Mouse (Mus musculus): Measurements from ENCODE around the gene Ahdc1.

Ahdc1 gene

GRCm38 (mm10) chr4:133055163-133055951 lies 44.3 kb downstream of the Ahdc1 start:
- no peak for DNase-seq (ENCODE audit: low read depth)

DNA sequence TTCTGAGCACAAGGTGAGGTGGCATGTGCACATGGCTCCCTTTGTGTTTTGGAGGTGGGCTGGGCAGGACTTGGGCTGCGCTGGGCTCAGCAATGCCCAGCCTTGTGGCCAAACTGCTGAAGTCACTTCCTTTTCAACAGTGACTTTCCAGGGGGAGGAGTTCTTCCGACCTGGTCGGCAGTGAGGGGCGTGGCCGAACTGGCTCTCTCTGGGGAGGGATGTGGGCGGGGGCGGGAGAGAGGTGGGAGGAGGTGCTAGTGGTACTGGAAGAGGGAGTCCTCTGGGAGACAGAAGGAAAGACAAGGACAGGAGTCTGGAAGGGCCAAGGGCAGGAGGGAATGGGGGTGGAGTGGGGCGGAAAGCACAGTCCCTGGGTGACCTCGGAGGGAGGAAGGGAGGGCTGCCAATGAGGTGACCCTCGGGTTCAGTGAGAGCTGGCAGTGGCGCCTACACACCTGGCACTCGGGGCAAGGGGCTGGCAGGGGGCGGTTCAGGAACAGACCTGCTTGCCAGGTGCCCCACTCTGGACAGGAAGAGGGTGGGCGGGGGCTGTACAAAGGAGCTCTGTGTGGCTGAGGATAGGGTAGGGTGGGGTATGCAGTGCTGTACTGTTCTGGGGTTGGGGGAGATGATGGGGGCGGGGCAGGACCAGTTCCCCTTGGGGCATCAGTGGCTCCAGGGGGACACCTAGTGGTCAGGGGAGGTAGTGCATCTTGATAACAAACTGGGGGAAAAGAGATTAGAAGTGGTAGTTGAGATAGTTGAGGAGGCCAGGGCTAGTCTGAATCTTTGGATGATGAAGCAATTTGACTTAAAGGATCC lies 45.2 kb downstream of the Ahdc1 start:
- peak; percentile 88 for DNase-seq (ENCODE audit: low read depth)

GRCm38 (mm10) chr4:133057389-133058122 lies 46.5 kb downstream of the Ahdc1 start:
- DNase-seq (ENCODE audit: low read depth): peak; percentile 55

- DNase-seq (ENCODE audit: low read depth): no peak
Observed at GRCm38 (mm10) chr4:133058123-133058453, 47.0 kb downstream of the Ahdc1 start.

GRCm38 (mm10) chr4:133058513-133059480 lies 47.7 kb downstream of the Ahdc1 start:
- no peak for DNase-seq (ENCODE audit: low read depth)

GRCm38 (mm10) chr4:133060702-133061101 lies 49.6 kb downstream of the Ahdc1 start:
- DNase-seq (ENCODE audit: low read depth): no peak

DNA sequence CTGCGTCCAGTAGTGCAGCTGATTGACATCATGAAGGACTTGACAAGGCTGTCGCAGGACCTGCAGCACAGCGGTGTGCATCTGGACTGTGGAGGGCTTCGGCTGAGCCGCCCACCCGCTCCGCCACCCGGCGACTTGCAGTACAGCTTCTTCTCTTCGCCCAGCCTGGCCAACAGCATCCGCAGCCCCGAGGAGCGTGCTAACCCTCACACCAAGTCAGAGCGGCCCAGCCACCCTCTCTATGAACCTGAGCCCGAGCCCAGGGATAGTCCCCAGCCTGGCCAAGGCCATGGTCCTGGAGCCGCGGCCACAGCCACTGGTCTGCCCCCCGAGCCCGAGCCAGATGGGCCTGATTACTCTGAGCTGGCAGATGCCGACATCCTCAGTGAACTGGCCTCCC lies 50.7 kb downstream of the Ahdc1 start:
- DNase-seq (ENCODE audit: low read depth): no peak

- DNase-seq (ENCODE audit: low read depth): no peak
Observed at GRCm38 (mm10) chr4:133062286-133062685, 51.2 kb downstream of the Ahdc1 start.

DNA sequence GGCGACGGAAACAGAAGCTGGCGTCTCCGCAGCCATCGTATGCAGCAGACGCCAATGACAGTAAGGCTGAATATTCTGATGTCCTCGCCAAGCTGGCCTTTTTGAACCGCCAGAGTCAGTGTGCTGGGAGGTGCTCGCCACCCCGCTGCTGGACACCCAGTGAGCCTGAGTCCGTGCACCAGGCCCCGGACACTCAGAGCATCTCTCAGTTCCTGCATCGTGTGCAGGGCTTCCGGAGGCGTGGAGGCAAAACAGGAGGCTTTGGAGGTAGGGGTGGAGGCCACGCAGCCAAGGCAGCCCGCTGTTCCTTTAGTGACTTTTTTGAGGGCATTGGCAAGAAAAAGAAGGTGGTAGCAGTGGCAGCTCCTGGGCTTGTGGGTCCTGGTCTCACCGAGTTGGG lies 52.1 kb downstream of the Ahdc1 start:
- no peak for DNase-seq (ENCODE audit: low read depth)

- DNase-seq (ENCODE audit: low read depth): no peak
Observed at GRCm38 (mm10) chr4:133063799-133064198, 52.7 kb downstream of the Ahdc1 start.

GRCm38 (mm10) chr4:133064791-133065190 lies 53.7 kb downstream of the Ahdc1 start:
- DNase-seq (ENCODE audit: low read depth): no peak

GRCm38 (mm10) chr4:133065894-133066386 lies 54.9 kb downstream of the Ahdc1 start:
- no peak for DNase-seq (ENCODE audit: low read depth)

DNA sequence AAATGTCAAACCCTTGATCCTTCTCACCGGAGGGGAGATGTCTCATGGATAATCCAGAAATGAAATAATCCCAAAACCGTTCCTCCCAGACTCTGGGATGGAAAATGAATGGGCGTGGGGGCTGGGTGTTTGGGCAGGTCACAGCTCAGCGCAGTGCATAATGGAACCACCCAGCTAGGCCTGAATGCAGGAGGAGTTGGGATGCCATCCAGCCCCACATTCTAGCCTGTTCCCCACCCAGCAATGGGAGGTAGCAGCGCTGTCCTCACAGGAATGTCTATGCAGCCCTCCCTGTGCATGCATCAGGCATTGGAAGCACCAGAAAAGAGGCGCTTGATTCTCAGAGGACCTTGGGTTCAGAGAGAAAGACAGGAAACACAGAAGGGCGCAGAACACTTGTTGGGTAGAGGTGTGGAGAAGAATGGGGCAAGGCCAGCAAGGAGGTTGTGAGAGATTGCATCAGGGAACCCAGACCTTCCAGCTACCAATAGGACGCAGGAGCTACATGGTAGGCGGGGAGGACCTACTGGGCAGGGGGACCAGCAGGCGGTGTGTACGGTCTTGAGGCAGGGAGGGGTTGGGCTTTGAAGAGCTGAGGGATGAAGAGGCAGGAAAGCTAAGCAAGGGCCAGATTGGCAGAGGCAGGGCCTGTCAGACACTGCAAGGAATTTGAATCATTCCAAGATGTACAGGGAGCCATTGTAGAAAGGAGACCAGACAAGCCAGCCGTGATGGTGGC lies 57.5 kb downstream of the Ahdc1 start:
- no peak for DNase-seq (ENCODE audit: low read depth)

DNA sequence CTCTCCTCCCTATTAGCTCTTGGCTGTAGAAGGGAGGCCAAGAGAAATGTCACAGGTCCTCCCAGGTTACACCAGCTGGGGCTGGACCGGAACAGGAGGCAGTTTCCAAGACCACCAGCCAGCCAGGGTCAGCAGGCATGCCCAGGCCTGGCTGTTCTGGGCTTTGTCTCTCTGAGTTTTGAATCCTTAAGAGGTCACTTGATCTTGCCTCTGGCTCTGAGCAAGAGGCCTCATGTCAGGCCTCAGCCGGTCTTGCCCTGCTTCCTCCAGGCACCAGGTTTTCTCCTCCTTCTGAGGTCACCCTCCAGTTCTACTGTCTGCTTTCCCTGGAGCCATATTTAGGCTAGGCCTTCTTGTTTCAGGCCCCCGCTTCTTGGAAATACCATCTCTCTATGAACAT lies 59.3 kb downstream of the Ahdc1 start:
- no peak for DNase-seq (ENCODE audit: low read depth)

- no peak for DNase-seq (ENCODE audit: low read depth)
Observed at GRCm38 (mm10) chr4:133070821-133071372, 59.8 kb downstream of the Ahdc1 start.

- DNase-seq (ENCODE audit: low read depth): peak; percentile 82
Observed at GRCm38 (mm10) chr4:133073192-133073591, 62.1 kb downstream of the Ahdc1 start.

- no peak for DNase-seq (ENCODE audit: low read depth)
Observed at GRCm38 (mm10) chr4:133074070-133074819, 63.2 kb downstream of the Ahdc1 start.

- DNase-seq (ENCODE audit: low read depth): no peak
Observed at GRCm38 (mm10) chr4:133074894-133075572, 64.0 kb downstream of the Ahdc1 start.

DNA sequence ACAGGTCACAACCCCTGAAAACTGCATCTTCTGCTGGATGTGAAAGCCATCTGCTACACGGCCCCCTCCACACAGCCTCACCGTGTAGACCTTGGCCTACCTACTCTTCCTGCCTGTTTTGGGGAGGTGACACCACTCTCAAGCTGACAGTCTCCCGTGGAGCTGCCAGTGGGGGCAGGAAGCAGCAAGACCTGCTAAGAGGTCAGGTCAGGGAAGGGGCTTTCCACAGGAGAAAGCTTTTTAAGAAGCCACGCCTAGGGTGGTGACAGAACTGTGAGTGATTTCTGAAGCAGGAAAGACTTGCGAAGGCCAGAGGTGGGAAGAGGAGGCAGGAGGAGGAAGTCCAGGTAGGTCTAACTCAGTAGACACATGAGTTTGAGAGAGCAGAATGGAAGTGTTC lies 67.9 kb downstream of the Ahdc1 start:
- peak; percentile 78 for DNase-seq (ENCODE audit: low read depth)
